Mouse (Mus musculus): ENCODE measurements at regions not wholly inside any gene's neighbourhood (a gene's known extent, or its start where the extent isn't known, plus 50 kb on each side); places are given as distances from the start of the nearest gene placed in this dataset.
A peak's percentile ranks its signal among the peaks of the same experiment; 100 is the strongest.

- H3K4me2 ChIP-seq (ENCODE audit: low read length) = no peak overlapping the region
- no peaks in the 10 kb centered on the region for H3K27me3 ChIP-seq (ENCODE audit: insufficient read depth, low read length)
- no peak overlapping the region for H3K4me3 ChIP-seq (replicated peaks; ENCODE audit: low read depth, low read length)
- no peak for ATAC-seq (replicated peaks; ENCODE audit: low FRiP score, low read depth)
- no peak overlapping the region for H3K27ac ChIP-seq
- DNase-seq (ENCODE audit: low spot score) = no peak
- H3K9me3 ChIP-seq (replicated peaks; ENCODE audit: low read length) = no peaks in the 10 kb centered on the region
- 59% methylated on average over 5 of the region's 5 CpGs for WGBS
- no peaks in the 10 kb centered on the region for H3K36me3 ChIP-seq (ENCODE audit: insufficient read depth, low read length)
- no peak for TF ChIP-seq CTCF (IDR thresholded peaks at IDR 0.05; ENCODE audit: low read depth)
- H3K4me1 ChIP-seq (replicated peaks; ENCODE audit: insufficient read depth, low read length) = 0 out of 2 replicates have a peak, but pooled peaks cover 3% of the 10 kb centered on the region
- H3K9ac ChIP-seq (ENCODE audit: low read depth, low read length) = no peak overlapping the region
These were observed 127.7 kb upstream of the Npy start for GRCm38 (mm10) chr6:49694851-49695250.

DNA sequence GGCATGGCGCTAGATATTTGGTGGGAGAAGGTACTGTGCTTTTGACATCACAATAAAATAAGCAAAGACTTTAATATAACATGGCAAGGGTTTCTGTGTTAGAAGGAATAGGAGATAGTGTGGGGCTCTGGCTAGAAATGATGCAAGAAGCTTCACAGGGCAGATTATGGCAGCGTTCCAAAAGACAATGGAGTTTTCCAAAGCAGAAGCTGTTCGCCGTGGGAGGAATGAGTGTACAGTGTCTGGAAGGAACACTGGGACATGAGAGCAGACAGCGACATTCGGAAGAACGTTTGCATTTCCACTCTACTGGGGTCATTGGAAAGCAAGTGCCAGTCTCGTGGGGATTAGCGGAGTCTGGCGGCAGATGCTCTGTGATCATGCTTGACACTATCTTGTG lies 125.5 kb upstream of the Npy start:
- ATAC-seq (replicated peaks; ENCODE audit: low FRiP score, low read depth) (no peak), DNase-seq (ENCODE audit: low spot score) (no peak)
- H3K4me1 ChIP-seq (replicated peaks; ENCODE audit: insufficient read depth, low read length) = 0 out of 2 replicates have a peak, but pooled peaks cover 3% of the 10 kb centered on the region
- no peak overlapping the region for H3K4me2 ChIP-seq (ENCODE audit: low read length)
- H3K36me3 ChIP-seq (ENCODE audit: insufficient read depth, low read length) = no peaks in the 10 kb centered on the region
- H3K9me3 ChIP-seq (replicated peaks; ENCODE audit: low read length) = no peaks in the 10 kb centered on the region
- H3K27ac ChIP-seq = no peak overlapping the region
- TF ChIP-seq CTCF (IDR thresholded peaks at IDR 0.05; ENCODE audit: low read depth) = no peak
- no peaks in the 10 kb centered on the region for H3K27me3 ChIP-seq (ENCODE audit: insufficient read depth, low read length)
- no peak overlapping the region for H3K4me3 ChIP-seq (replicated peaks; ENCODE audit: low read depth, low read length)
- no peak overlapping the region for H3K9ac ChIP-seq (ENCODE audit: low read depth, low read length)
- 84% methylated on average over 10 of the region's 10 CpGs for WGBS

DNA sequence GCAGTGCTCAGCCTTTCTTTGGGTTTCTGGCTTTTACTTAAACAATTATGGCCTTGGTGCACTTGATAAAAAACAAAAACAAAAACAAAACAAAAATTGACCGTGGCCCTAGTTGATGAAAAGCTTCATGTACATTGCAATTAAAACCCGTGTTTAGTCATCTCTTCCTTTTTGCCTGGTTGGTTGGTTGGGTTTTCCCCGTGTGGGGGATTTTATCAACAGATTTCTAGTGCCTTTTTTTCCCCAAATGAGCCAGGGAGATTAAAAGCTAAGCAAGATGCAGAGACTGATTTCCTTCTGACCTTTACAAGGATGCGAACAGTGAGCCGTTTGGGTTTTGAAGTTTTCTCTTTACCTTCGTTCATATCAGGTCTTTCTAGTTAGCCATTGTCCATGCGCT lies 121.1 kb upstream of the Npy start:
- DNase-seq (ENCODE audit: low spot score) (no peak), ATAC-seq (replicated peaks; ENCODE audit: low FRiP score, low read depth) (no peak)
- TF ChIP-seq CTCF (IDR thresholded peaks at IDR 0.05; ENCODE audit: low read depth) = no peak
- no peaks in the 10 kb centered on the region for H3K36me3 ChIP-seq (ENCODE audit: insufficient read depth, low read length)
- H3K27me3 ChIP-seq (ENCODE audit: insufficient read depth, low read length) = no peaks in the 10 kb centered on the region
- H3K27ac ChIP-seq = no peak overlapping the region
- no peaks in the 10 kb centered on the region for H3K4me1 ChIP-seq (replicated peaks; ENCODE audit: insufficient read depth, low read length)
- H3K9me3 ChIP-seq (replicated peaks; ENCODE audit: low read length) = no peaks in the 10 kb centered on the region
- no peak overlapping the region for H3K9ac ChIP-seq (ENCODE audit: low read depth, low read length)
- no peak overlapping the region for H3K4me2 ChIP-seq (ENCODE audit: low read length)
- WGBS = 86% methylated on average over 7 of the region's 7 CpGs
- H3K4me3 ChIP-seq (replicated peaks; ENCODE audit: low read depth, low read length) = no peak overlapping the region

GRCm38 (mm10) chr6:49712980-49713379 lies 109.5 kb upstream of the Npy start:
- no peaks in the 10 kb centered on the region for H3K4me1 ChIP-seq (replicated peaks; ENCODE audit: insufficient read depth, low read length)
- H3K9ac ChIP-seq (ENCODE audit: low read depth, low read length) = no peak overlapping the region
- no peaks in the 10 kb centered on the region for H3K27me3 ChIP-seq (ENCODE audit: insufficient read depth, low read length)
- no peak overlapping the region for H3K27ac ChIP-seq
- ATAC-seq (replicated peaks; ENCODE audit: low FRiP score, low read depth) = 0 out of 2 replicates have a peak, but pooled peaks have one; percentile 40
- TF ChIP-seq CTCF (IDR thresholded peaks at IDR 0.05; ENCODE audit: low read depth) = no peak
- no peak overlapping the region for H3K4me2 ChIP-seq (ENCODE audit: low read length)
- WGBS = 47% methylated on average over 1 of the region's 1 CpGs
- no peaks in the 10 kb centered on the region for H3K36me3 ChIP-seq (ENCODE audit: insufficient read depth, low read length)
- no peaks in the 10 kb centered on the region for H3K9me3 ChIP-seq (replicated peaks; ENCODE audit: low read length)
- H3K4me3 ChIP-seq (replicated peaks; ENCODE audit: low read depth, low read length) = no peak overlapping the region
- peak; percentile 68 for DNase-seq (ENCODE audit: low spot score)

- H3K4me1 ChIP-seq (replicated peaks; ENCODE audit: insufficient read depth, low read length) = no peaks in the 10 kb centered on the region
- no peak overlapping the region for H3K9ac ChIP-seq (ENCODE audit: low read depth, low read length)
- DNase-seq (ENCODE audit: low spot score) (peak; percentile 88), ATAC-seq (replicated peaks; ENCODE audit: low FRiP score, low read depth) (no peak)
- WGBS = 0% methylated on average over 2 of the region's 2 CpGs
- H3K4me2 ChIP-seq (ENCODE audit: low read length) = no peak overlapping the region
- H3K27me3 ChIP-seq (ENCODE audit: insufficient read depth, low read length) = no peaks in the 10 kb centered on the region
- H3K27ac ChIP-seq = no peak overlapping the region
- no peak overlapping the region for H3K4me3 ChIP-seq (replicated peaks; ENCODE audit: low read depth, low read length)
- peak; percentile 70 for TF ChIP-seq CTCF (IDR thresholded peaks at IDR 0.05; ENCODE audit: low read depth)
- H3K36me3 ChIP-seq (ENCODE audit: insufficient read depth, low read length) = no peaks in the 10 kb centered on the region
- H3K9me3 ChIP-seq (replicated peaks; ENCODE audit: low read length) = no peaks in the 10 kb centered on the region
These were observed 106.0 kb upstream of the Npy start for GRCm38 (mm10) chr6:49716520-49716919.

DNA sequence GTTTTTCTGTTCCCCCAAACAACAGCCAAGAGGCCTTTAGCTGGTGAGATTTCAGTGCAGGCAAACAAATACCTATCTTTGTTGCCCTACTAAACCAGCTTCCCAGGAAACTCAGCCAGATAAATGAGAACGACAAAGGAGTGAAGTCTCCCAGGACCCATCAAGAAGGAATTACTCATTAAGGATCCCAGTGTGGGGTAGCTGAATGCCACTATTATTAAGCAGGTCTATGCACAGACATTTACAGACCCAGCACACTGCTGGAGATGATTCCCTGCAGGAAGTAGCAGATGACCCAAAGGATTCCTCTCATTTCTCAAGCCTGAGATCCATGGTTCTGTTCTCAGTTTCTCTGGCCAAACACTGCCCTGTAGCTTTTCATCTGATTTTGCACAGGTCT lies 105.6 kb upstream of the Npy start:
- no peak for ATAC-seq (replicated peaks; ENCODE audit: low FRiP score, low read depth)
- no peak for DNase-seq (ENCODE audit: low spot score)

GRCm38 (mm10) chr6:49733191-49733590 lies 89.3 kb upstream of the Npy start:
- DNase-seq (ENCODE audit: low spot score) = no peak
- H3K27me3 ChIP-seq (ENCODE audit: insufficient read depth, low read length) = no peaks in the 10 kb centered on the region
- H3K4me3 ChIP-seq (replicated peaks; ENCODE audit: low read depth, low read length) = no peak overlapping the region
- no peaks in the 10 kb centered on the region for H3K4me1 ChIP-seq (replicated peaks; ENCODE audit: insufficient read depth, low read length)
- 76% methylated on average over 5 of the region's 5 CpGs for whole genome bisulfite sequencing
- TF ChIP-seq CTCF (IDR thresholded peaks at IDR 0.05; ENCODE audit: low read depth) = no peak
- ATAC-seq (replicated peaks; ENCODE audit: low FRiP score, low read depth) = no peak
- H3K9me3 ChIP-seq (replicated peaks; ENCODE audit: low read length) = no peaks in the 10 kb centered on the region
- H3K9ac ChIP-seq (ENCODE audit: low read depth, low read length) = no peak overlapping the region
- no peak overlapping the region for H3K4me2 ChIP-seq (ENCODE audit: low read length)
- no peak overlapping the region for H3K27ac ChIP-seq
- H3K36me3 ChIP-seq (ENCODE audit: insufficient read depth, low read length) = no peaks in the 10 kb centered on the region

More for the DNA sequence above, 105.6 kb upstream of the Npy start:
- WGBS = 50% methylated on average over 1 of the region's 1 CpGs
- Histone ChIP-seq H3K9ac (ENCODE audit: low read depth, low read length) (no peak overlapping the region), H3K4me2 (ENCODE audit: low read length) (no peak overlapping the region), H3K4me1 (replicated peaks; ENCODE audit: insufficient read depth, low read length) (no peaks in the 10 kb centered on the region), H3K27me3 (ENCODE audit: insufficient read depth, low read length) (no peaks in the 10 kb centered on the region), H3K27ac (no peak overlapping the region), H3K9me3 (replicated peaks; ENCODE audit: low read length) (no peaks in the 10 kb centered on the region), H3K4me3 (replicated peaks; ENCODE audit: low read depth, low read length) (no peak overlapping the region), H3K36me3 (ENCODE audit: insufficient read depth, low read length) (no peaks in the 10 kb centered on the region)
- no peak for TF ChIP-seq CTCF (IDR thresholded peaks at IDR 0.05; ENCODE audit: low read depth)
